Mouse (Mus musculus) embryonic fibroblast, embryonic 13.5 days (primary cell): ENCODE results near the gene Spg20.

ENCODE experiments used
- CTCF ChIP-seq: IDR thresholded peaks from 2 replicates; pipeline ENCODE4 v1.5.1; 2011; ENCODE audit warnings: mild to moderate bottlenecking, control low read depth, low read length, moderate library complexity, borderline replicate concordance; ENCODE audit not compliant: insufficient read depth
- POLR2A ChIP-seq: IDR thresholded peaks from 2 replicates; pipeline ENCODE4 v1.6.1; 2011; ENCODE audit warnings: low read depth, mild to moderate bottlenecking, control low read depth, low read length, moderate library complexity

DNA sequence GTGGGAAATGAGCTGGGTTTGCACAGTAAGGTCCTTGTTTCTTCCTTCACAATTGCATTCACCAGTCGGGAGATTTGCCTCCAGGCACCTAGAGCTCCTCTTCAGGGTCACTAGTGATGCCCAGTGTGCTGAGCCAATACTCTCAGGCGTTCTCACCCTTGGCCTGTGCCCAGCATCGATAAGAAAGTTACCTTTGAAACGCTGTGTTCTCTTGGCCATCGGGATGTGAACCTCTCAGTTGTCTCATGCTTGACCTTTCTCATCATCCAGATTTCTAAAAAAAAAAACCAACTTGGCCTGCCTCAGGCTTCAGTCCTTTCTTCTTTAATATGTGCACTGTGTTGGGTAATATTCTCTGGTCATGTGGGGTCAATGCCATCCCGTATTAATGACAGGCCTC, 34.5 kb downstream of the Spg20 start:
- TF ChIP-seq CTCF: no peak
- TF ChIP-seq POLR2A: no peak
